Mouse (Mus musculus) hindbrain, embryonic 10.5 days (tissue): Measurements from ENCODE around the gene A130010J15Rik. TPM values are rescaled to one million over a fixed set of nuclear protein-coding genes. Genes with fewer than 3 reads are reported as not detected.

Experiments
- DNase-seq: peaks from one replicate; pipeline ENCODE4 v3.0.0-alpha.2; 2017; ENCODE audit warnings: low spot score
- H3K27ac ChIP-seq: fragments of 300-500 bp; sonication (generic); 2 replicates; pipeline ENCODE4 v1.5.1; 2016; ENCODE audit warnings: mild to moderate bottlenecking, moderate library complexity
- H3K27me3 ChIP-seq: fragments of 300-500 bp; sonication (generic); 2 replicates; pipeline ENCODE4 v1.6.1; 2016; ENCODE audit warnings: mild to moderate bottlenecking; ENCODE audit not compliant: poor library complexity, insufficient read depth, severe bottlenecking
- H3K36me3 ChIP-seq: fragments of 300-500 bp; sonication (generic); 2 replicates; pipeline ENCODE4 v1.6.1; 2016; ENCODE audit warnings: mild to moderate bottlenecking, moderate library complexity
- H3K4me1 ChIP-seq: fragments of 300-500 bp; sonication (generic); replicated peaks from 2 replicates; pipeline ENCODE4 v1.6.1; 2016; ENCODE audit warnings: mild to moderate bottlenecking
- H3K4me3 ChIP-seq: fragments of 300-500 bp; sonication (generic); 2 replicates; pipeline ENCODE4 v1.5.1; 2016; ENCODE audit warnings: mild to moderate bottlenecking, moderate library complexity
- H3K9me3 ChIP-seq: fragments of 300-500 bp; sonication (generic); 2 replicates; pipeline ENCODE4 v1.6.1; 2016; ENCODE audit warnings: mild to moderate bottlenecking, moderate library complexity
- WGBS: fragments of 180-500 bp; shearing (Covaris S2); methylation state at CpG from one replicate; pipeline ENCODE4 v1.1.7; 2016; 5-methylcytosine and 5-hydroxymethylcytosine counted together
- polyA plus RNA-seq: library from polyadenylated mRNA; unstranded; fragments of >200 nt; fragmentation: Nextera tagmentation; extraction: Ambion mirVana; gene quantifications from 2 replicates; pipeline ENCODE4 v1.2.1, GENCODE M21; 2016

A130010J15Rik gene
- polyA plus RNA-seq, 1 experiment from 2014 or later, result 13.8 TPM

GRCm38 (mm10) chr1:193138669-193139068 is 29.2 kb upstream of the A130010J15Rik start:
- WGBS, result 62% methylated on average over 3 of the region's 3 CpGs
- Histone ChIP-seq H3K4me3 (no peak overlapping the region), H3K36me3 (no peaks in the 10 kb centered on the region), H3K27ac (no peak overlapping the region), H3K27me3 (no peaks in the 10 kb centered on the region), H3K9me3 (no peaks in the 10 kb centered on the region), H3K4me1 (no peaks in the 10 kb centered on the region)
- DNase-seq, result no peak

- Histone ChIP-seq H3K9me3 (no peaks in the 10 kb centered on the region), H3K27me3 (no peaks in the 10 kb centered on the region), H3K27ac (no peak overlapping the region), H3K36me3 (no peaks in the 10 kb centered on the region), H3K4me1 (no peaks in the 10 kb centered on the region), H3K4me3 (no peak overlapping the region)
- DNase-seq, result peak; percentile 9
- 76% methylated on average over 7 of the region's 7 CpGs for WGBS
Measured at GRCm38 (mm10) chr1:193141118-193141517, 26.7 kb upstream of the A130010J15Rik start.

- Histone ChIP-seq H3K4me3 (no peak overlapping the region), H3K36me3 (no peaks in the 10 kb centered on the region), H3K27me3 (no peaks in the 10 kb centered on the region), H3K27ac (no peak overlapping the region), H3K4me1 (no peaks in the 10 kb centered on the region), H3K9me3 (no peaks in the 10 kb centered on the region)
- DNase-seq, result no peak
- WGBS, result 85% methylated on average over 8 of the region's 8 CpGs
Measured at GRCm38 (mm10) chr1:193142517-193143062, 25.3 kb upstream of the A130010J15Rik start.

- WGBS, result 86% methylated on average over 6 of the region's 6 CpGs
- H3K4me3 ChIP-seq, result no peak overlapping the region
- H3K36me3 ChIP-seq, result no peaks in the 10 kb centered on the region
- H3K4me1 ChIP-seq, result peaks cover 10% of the 10 kb centered on the region
- DNase-seq, result no peak
- H3K27ac ChIP-seq, result no peak overlapping the region
- no peaks in the 10 kb centered on the region for H3K9me3 ChIP-seq
- peaks cover 5% of the 10 kb centered on the region; the same call in 1 of the 2 replicates for H3K27me3 ChIP-seq
Measured at GRCm38 (mm10) chr1:193144516-193144915, 23.3 kb upstream of the A130010J15Rik start.

- H3K36me3 ChIP-seq, result no peaks in the 10 kb centered on the region
- no peaks in the 10 kb centered on the region for H3K9me3 ChIP-seq
- peaks cover 10% of the 10 kb centered on the region for H3K4me1 ChIP-seq
- peaks cover 10% of the 10 kb centered on the region; the same call in 1 of the 2 replicates for H3K27me3 ChIP-seq
- no peak for DNase-seq
- H3K27ac ChIP-seq, result no peak overlapping the region
- WGBS, result 83% methylated on average over 4 of the region's 4 CpGs
- H3K4me3 ChIP-seq, result no peak overlapping the region
Measured at GRCm38 (mm10) chr1:193145101-193145500, 22.7 kb upstream of the A130010J15Rik start.

- H3K9me3 ChIP-seq, result no peaks in the 10 kb centered on the region
- no peak overlapping the region for H3K27ac ChIP-seq
- peaks cover 19% of the 10 kb centered on the region for H3K27me3 ChIP-seq
- DNase-seq, result no peak
- no peaks in the 10 kb centered on the region for H3K36me3 ChIP-seq
- H3K4me1 ChIP-seq, result peaks cover 15% of the 10 kb centered on the region
- H3K4me3 ChIP-seq, result no peak overlapping the region
- WGBS, result 75% methylated on average over 1 of the region's 1 CpGs
Measured at GRCm38 (mm10) chr1:193146416-193146815, 21.4 kb upstream of the A130010J15Rik start.

GRCm38 (mm10) chr1:193149231-193149630 is 18.6 kb upstream of the A130010J15Rik start:
- DNase-seq, result no peak
- H3K36me3 ChIP-seq, result no peaks in the 10 kb centered on the region
- no peaks in the 10 kb centered on the region for H3K9me3 ChIP-seq
- no peak overlapping the region for H3K27ac ChIP-seq
- H3K4me3 ChIP-seq, result no peak overlapping the region
- peaks cover 47% of the 10 kb centered on the region for H3K27me3 ChIP-seq
- peaks cover 27% of the 10 kb centered on the region for H3K4me1 ChIP-seq
- WGBS, result 63% methylated on average over 3 of the region's 3 CpGs

- 53% methylated on average over 7 of the region's 7 CpGs for WGBS
- no peak overlapping the region for H3K4me3 ChIP-seq
- peaks cover 64% of the 10 kb centered on the region for H3K27me3 ChIP-seq
- H3K36me3 ChIP-seq, result no peaks in the 10 kb centered on the region
- no peak overlapping the region for H3K27ac ChIP-seq
- DNase-seq, result no peak
- H3K4me1 ChIP-seq, result peaks cover 27% of the 10 kb centered on the region
- no peaks in the 10 kb centered on the region for H3K9me3 ChIP-seq
Measured at GRCm38 (mm10) chr1:193151134-193151533, 16.7 kb upstream of the A130010J15Rik start.

GRCm38 (mm10) chr1:193152872-193153271 is 15.0 kb upstream of the A130010J15Rik start, which contains the start of gene Irf6:
TSS of gene Irf6 (plus strand) at chr1:193153111.
- under 1% methylated on average over 30 of the region's 30 CpGs for WGBS
- peaks cover 25% of the 10 kb centered on the region for H3K4me1 ChIP-seq
- no peaks in the 10 kb centered on the region for H3K36me3 ChIP-seq
- peaks cover 64% of the 10 kb centered on the region for H3K27me3 ChIP-seq
- peak; percentile 46 for DNase-seq
- peak within 1 kb of the TSS; percentile 50 for H3K4me3 ChIP-seq
- no peaks in the 10 kb centered on the region for H3K9me3 ChIP-seq
- peak within 1 kb of the TSS; percentile 5; the same call in 1 of the 2 replicates for H3K27ac ChIP-seq

GRCm38 (mm10) chr1:193153561-193153960 is 14.3 kb upstream of the A130010J15Rik start:
- no peak for DNase-seq
- Histone ChIP-seq H3K36me3 (no peaks in the 10 kb centered on the region), H3K27ac (peak overlapping the region; percentile 5; the same call in 1 of the 2 replicates), H3K27me3 (peaks cover 66% of the 10 kb centered on the region), H3K4me3 (peak overlapping the region; percentile 50), H3K9me3 (no peaks in the 10 kb centered on the region), H3K4me1 (peaks cover 18% of the 10 kb centered on the region)
- WGBS, result 26% methylated on average over 16 of the region's 16 CpGs

GRCm38 (mm10) chr1:193156316-193157110 is 11.3 kb upstream of the A130010J15Rik start:
- Histone ChIP-seq H3K27me3 (peaks cover 49% of the 10 kb centered on the region), H3K4me1 (peaks cover 27% of the 10 kb centered on the region), H3K36me3 (no peaks in the 10 kb centered on the region), H3K4me3 (no peak overlapping the region), H3K9me3 (no peaks in the 10 kb centered on the region), H3K27ac (no peak overlapping the region)
- no peak for DNase-seq
- WGBS, result 81% methylated on average over 15 of the region's 15 CpGs

- H3K27ac ChIP-seq, result no peak overlapping the region
- H3K36me3 ChIP-seq, result no peaks in the 10 kb centered on the region
- peaks cover 27% of the 10 kb centered on the region for H3K4me1 ChIP-seq
- no peak for DNase-seq
- no peak overlapping the region for H3K4me3 ChIP-seq
- WGBS, result 70% methylated on average over 8 of the region's 8 CpGs
- H3K27me3 ChIP-seq, result peaks cover 43% of the 10 kb centered on the region
- H3K9me3 ChIP-seq, result no peaks in the 10 kb centered on the region
Measured at GRCm38 (mm10) chr1:193157111-193157492, 10.7 kb upstream of the A130010J15Rik start.

- Histone ChIP-seq H3K4me3 (no peak overlapping the region), H3K4me1 (peaks cover 15% of the 10 kb centered on the region), H3K27me3 (peaks cover 22% of the 10 kb centered on the region), H3K27ac (no peak overlapping the region), H3K36me3 (no peaks in the 10 kb centered on the region), H3K9me3 (no peaks in the 10 kb centered on the region)
- DNase-seq, result no peak
- 61% methylated on average over 3 of the region's 3 CpGs for WGBS
Measured at GRCm38 (mm10) chr1:193159163-193159562, 8.7 kb upstream of the A130010J15Rik start.
